Mouse (Mus musculus): Measurements from ENCODE around the gene St6gal1.
"Not testable (repeated sequence)": the region's sequence is repeated elsewhere in the genome, so short reads cannot be mapped to it uniquely, and the experiment has no call there.

The St6gal1 gene

GRCm38 (mm10) chr16:23224671-23225068 is at the start of gene St6gal1:
Gene St6gal1, plus strand, starts transcription at chr16:23224740.
- no peak for DNase-seq (ENCODE audit: low spot score)

- DNase-seq (ENCODE audit: low spot score), result no peak
These were observed 49.7 kb upstream of the St6gal1 start for GRCm38 (mm10) chr16:23174855-23175254.

- no peak for DNase-seq (ENCODE audit: low spot score)
These were observed 48.6 kb upstream of the St6gal1 start for GRCm38 (mm10) chr16:23175956-23176355.

- DNase-seq (ENCODE audit: low spot score), result no peak
These were observed 46.7 kb upstream of the St6gal1 start for GRCm38 (mm10) chr16:23177856-23178255.

- no peak for DNase-seq (ENCODE audit: low spot score)
These were observed 45.7 kb upstream of the St6gal1 start for GRCm38 (mm10) chr16:23178796-23179195.

- DNase-seq (ENCODE audit: low spot score), result not testable (repeated sequence)
These were observed 45.1 kb upstream of the St6gal1 start for GRCm38 (mm10) chr16:23179436-23179835.

GRCm38 (mm10) chr16:23181054-23181453 is 43.5 kb upstream of the St6gal1 start:
- no peak for DNase-seq (ENCODE audit: low spot score)

GRCm38 (mm10) chr16:23181487-23181886 is 43.1 kb upstream of the St6gal1 start:
- DNase-seq (ENCODE audit: low spot score), result no peak

GRCm38 (mm10) chr16:23181942-23182597 is 42.5 kb upstream of the St6gal1 start:
- no peak for DNase-seq (ENCODE audit: low spot score)

- no peak for DNase-seq (ENCODE audit: low spot score)
These were observed 38.7 kb upstream of the St6gal1 start for GRCm38 (mm10) chr16:23185824-23186223.

- DNase-seq (ENCODE audit: low spot score), result no peak
These were observed 38.1 kb upstream of the St6gal1 start for GRCm38 (mm10) chr16:23186418-23186817.

GRCm38 (mm10) chr16:23187983-23188382 is 36.6 kb upstream of the St6gal1 start:
- no peak for DNase-seq (ENCODE audit: low spot score)

GRCm38 (mm10) chr16:23189612-23190011 is 34.9 kb upstream of the St6gal1 start:
- DNase-seq (ENCODE audit: low spot score), result no peak

- no peak for DNase-seq (ENCODE audit: low spot score)
These were observed 32.8 kb upstream of the St6gal1 start for GRCm38 (mm10) chr16:23191560-23192242.

GRCm38 (mm10) chr16:23195618-23196017 is 28.9 kb upstream of the St6gal1 start:
- DNase-seq (ENCODE audit: low spot score), result no peak

- no peak for DNase-seq (ENCODE audit: low spot score)
These were observed 28.2 kb upstream of the St6gal1 start for GRCm38 (mm10) chr16:23196296-23196695.

GRCm38 (mm10) chr16:23196791-23197190 is 27.7 kb upstream of the St6gal1 start:
- DNase-seq (ENCODE audit: low spot score), result no peak

GRCm38 (mm10) chr16:23201498-23201897 is 23.0 kb upstream of the St6gal1 start:
- no peak for DNase-seq (ENCODE audit: low spot score)

GRCm38 (mm10) chr16:23214314-23214713 is 10.2 kb upstream of the St6gal1 start:
- DNase-seq (ENCODE audit: low spot score), result no peak

- no peak for DNase-seq (ENCODE audit: low spot score)
These were observed 9.2 kb upstream of the St6gal1 start for GRCm38 (mm10) chr16:23215241-23215900.

- no peak for DNase-seq (ENCODE audit: low spot score)
These were observed 8.2 kb upstream of the St6gal1 start for GRCm38 (mm10) chr16:23216366-23216765.

GRCm38 (mm10) chr16:23218313-23218712 is 6.2 kb upstream of the St6gal1 start:
- no peak for DNase-seq (ENCODE audit: low spot score)

Data from layer of hippocampus, adult 9-10 months (tissue).